In genomic region chr2:32132567-32132992, GRCm38 (mm10) we compare ENCODE assay signal across 1 mouse cellular context.
TF ChIP-seq lines count a peak whose summit lies in the region.

No protein-coding gene starts in this region.

TF ChIP-seq in MEL, 35 proteins besides CTCF, POLR2A, EP300 and RAD21 (continued from another document):
- TF ChIP-seq NELFE (IDR thresholded peaks at IDR 0.05; ENCODE audit: low read depth, low read length) (peak; percentile 72), TCF12 (IDR thresholded peaks at IDR 0.05; ENCODE audit: low read depth, low read length) (peak; percentile 47; the same call in 1 of the 2 replicates), HCFC1 (IDR thresholded peaks at IDR 0.05; ENCODE audit: low read depth, low read length) (peak; percentile 50), CHD2 (IDR thresholded peaks at IDR 0.05; ENCODE audit: low read length) (no peak), SIN3A (IDR thresholded peaks at IDR 0.05; ENCODE audit: low read length) (no peak), RCOR1 (IDR thresholded peaks at IDR 0.05; ENCODE audit: low read depth, low read length) (no peak), GABPA (IDR thresholded peaks at IDR 0.05; ENCODE audit: low read depth, low read length) (no peak), ZMIZ1 (IDR thresholded peaks at IDR 0.05; ENCODE audit: low read depth, low read length) (peak; percentile 69; the same call in 1 of the 2 replicates), POLR2AphosphoS2 (IDR thresholded peaks at IDR 0.05; ENCODE audit: low read length) (peak; percentile 61; the same call in 1 of the 2 replicates), USF1 (IDR thresholded peaks at IDR 0.05; ENCODE audit: low read depth, low read length) (no peak), ZNF384 (IDR thresholded peaks at IDR 0.05; ENCODE audit: low read depth, low read length) (peak; percentile 78; the same call in 1 of the 2 replicates), ELF1 (IDR thresholded peaks at IDR 0.05; ENCODE audit: low read depth, low read length) (peak; percentile 48; the same call in 1 of the 2 replicates), BHLHE40 (IDR thresholded peaks at IDR 0.05; ENCODE audit: borderline replicate concordance, low read depth, low read length) (no peak), ZKSCAN1 (IDR thresholded peaks at IDR 0.05; ENCODE audit: low read depth, low read length) (no peak), MAFK (IDR thresholded peaks at IDR 0.05; ENCODE audit: borderline replicate concordance, low read depth, low read length) (no peak)
